ENCODE assay signal across 8 mouse cellular contexts in genomic region chr7:143753990-143754715, GRCm38 (mm10). TPM values are rescaled to one million over a fixed set of nuclear protein-coding genes. Genes with fewer than 3 reads are reported as not detected.
DNase-seq lines count a peak whose midpoint lies in the region; ATAC-seq and TF ChIP-seq lines count a peak whose summit lies in the region.

No protein-coding gene starts in this region.

- H3K9ac ChIP-seq in hindbrain, embryonic 11.5 days (ENCODE audit: low read depth, low read length): no peak overlapping the region
- no peak overlapping the region for H3K9ac ChIP-seq in hindbrain, embryonic 13.5 days
- no peak overlapping the region for H3K9ac ChIP-seq in midbrain, postnatal 0 days (replicated peaks; ENCODE audit: low read length, poor library complexity, severe bottlenecking)

- peak; percentile 86 for TF ChIP-seq CTCF in cortical plate, adult 2 months (IDR thresholded peaks at IDR 0.05; ENCODE audit: extremely low read depth, insufficient read depth, low read length)
- peak; percentile 76 for TF ChIP-seq CTCF in midbrain, postnatal 0 days (IDR thresholded peaks at IDR 0.05)

- no peak overlapping the region for H3K4me3 ChIP-seq in hindbrain, embryonic 11.5 days (ENCODE audit: low read depth, low read length)
- H3K4me3 ChIP-seq in hindbrain, embryonic 13.5 days: no peak overlapping the region
- H3K4me3 ChIP-seq in cortical plate, adult 2 months (ENCODE audit: insufficient read depth, low read length): no peak overlapping the region
- H3K4me3 ChIP-seq in midbrain, postnatal 0 days (ENCODE audit: low read depth, low read length): no peak overlapping the region

- peaks cover 4% of the 10 kb centered on the region for H3K4me1 ChIP-seq in hindbrain, embryonic 11.5 days (replicated peaks; ENCODE audit: control insufficient read depth, insufficient read depth, low read length)
- H3K4me1 ChIP-seq in hindbrain, embryonic 13.5 days (replicated peaks): peaks cover 13% of the 10 kb centered on the region
- H3K4me1 ChIP-seq in cortical plate, adult 2 months (ENCODE audit: control insufficient read depth, insufficient read depth, low read length): no peaks in the 10 kb centered on the region
- H3K4me1 ChIP-seq in midbrain, postnatal 0 days (ENCODE audit: insufficient read depth, low read length): peaks cover 8% of the 10 kb centered on the region; the same call in 1 of the 2 replicates

- ATAC-seq in hindbrain, embryonic 11.5 days (ENCODE audit: low FRiP score): no peak
- no peak for ATAC-seq in hindbrain, embryonic 13.5 days (ENCODE audit: low FRiP score)
- ATAC-seq in midbrain, postnatal 0 days (ENCODE audit: low FRiP score): no peak

- DNase-seq in hindbrain, embryonic 11.5 days (ENCODE audit: low spot score): peak; percentile 78
- peak; percentile 73 to 74 for DNase-seq in B cell, adult 2 months
- DNase-seq in R1 (ENCODE audit: low read depth, low spot score): peak; percentile 61
- DNase-seq in kidney, postnatal 36 days: peak; percentile 53 to 86
- DNase-seq in midbrain, postnatal 0 days (ENCODE audit: low spot score): peak; percentile 44
- peak; percentile 88 for DNase-seq in thymus, postnatal 4 days

- TF ChIP-seq POLR2A in cortical plate, adult 2 months (IDR thresholded peaks at IDR 0.05; ENCODE audit: extremely low read depth, insufficient read depth, low read length): no peak

- no peak overlapping the region for H3K27ac ChIP-seq in hindbrain, embryonic 11.5 days (ENCODE audit: low read depth, low read length)
- no peak overlapping the region for H3K27ac ChIP-seq in hindbrain, embryonic 13.5 days
- no peak overlapping the region for H3K27ac ChIP-seq in cortical plate, adult 2 months (ENCODE audit: insufficient read depth, low read length)
- H3K27ac ChIP-seq in midbrain, postnatal 0 days (ENCODE audit: low read depth, low read length): no peak overlapping the region

- H3K27me3 ChIP-seq in hindbrain, embryonic 11.5 days (ENCODE audit: control insufficient read depth, insufficient read depth, low read length): peaks cover 15% of the 10 kb centered on the region
- H3K27me3 ChIP-seq in hindbrain, embryonic 13.5 days: peaks cover 46% of the 10 kb centered on the region
- H3K27me3 ChIP-seq in midbrain, postnatal 0 days (ENCODE audit: insufficient read depth, low read length): peaks cover 10% of the 10 kb centered on the region

- no peaks in the 10 kb centered on the region for H3K36me3 ChIP-seq in hindbrain, embryonic 11.5 days (ENCODE audit: control insufficient read depth, insufficient read depth, low read length)
- no peaks in the 10 kb centered on the region for H3K36me3 ChIP-seq in hindbrain, embryonic 13.5 days
- H3K36me3 ChIP-seq in midbrain, postnatal 0 days (ENCODE audit: insufficient read depth, low read length): no peaks in the 10 kb centered on the region

- no peaks in the 10 kb centered on the region for H3K9me3 ChIP-seq in hindbrain, embryonic 11.5 days (ENCODE audit: control insufficient read depth, low read length)
- no peaks in the 10 kb centered on the region for H3K9me3 ChIP-seq in hindbrain, embryonic 13.5 days
- no peaks in the 10 kb centered on the region for H3K9me3 ChIP-seq in midbrain, postnatal 0 days (ENCODE audit: low read length)

- no peak overlapping the region for H3K4me2 ChIP-seq in hindbrain, embryonic 11.5 days (replicated peaks; ENCODE audit: low read depth, low read length)
- no peak overlapping the region for H3K4me2 ChIP-seq in hindbrain, embryonic 13.5 days
- H3K4me2 ChIP-seq in midbrain, postnatal 0 days (ENCODE audit: low read depth, low read length, poor library complexity, severe bottlenecking): no peak overlapping the region

- WGBS in hindbrain, embryonic 11.5 days: 55% methylated on average over 5 of the region's 5 CpGs
- WGBS in hindbrain, embryonic 13.5 days: 59% methylated on average over 5 of the region's 5 CpGs
- WGBS in midbrain, postnatal 0 days: 52% methylated on average over 5 of the region's 5 CpGs

RNA-seq across cellular contexts. Expression of gene Osbpl5, which starts 2.6 kb away (rescaled TPM):
- polyA plus RNA-seq in hindbrain, embryonic 11.5 days (2014; fragmentation: Nextera tagmentation; extraction: Ambion mirVana): 13.7 and 14.6 TPM in 2 replicates
- polyA plus RNA-seq in hindbrain, embryonic 13.5 days (2015; fragmentation: Nextera tagmentation; extraction: Ambion mirVana): 27.6 and 31.4 TPM in 2 replicates
- polyA plus RNA-seq in cortical plate, adult 2 months (2012; rRNA removed): 37.4 and 39.1 TPM in 2 replicates
- total RNA-seq in midbrain, postnatal 0 days (2014; rRNA removed): 47.7 and 52.6 TPM in 2 replicates
- polyA plus RNA-seq in midbrain, postnatal 0 days (2015; fragmentation: Nextera tagmentation; extraction: Ambion mirVana): 26.7 and 30.2 TPM in 2 replicates

RNA-seq across cellular contexts. Expression of gene Mrgprg, which starts 12.6 kb away (rescaled TPM):
- polyA plus RNA-seq in hindbrain, embryonic 11.5 days (2014; fragmentation: Nextera tagmentation; extraction: Ambion mirVana): not detected in 2 replicates
- not detected in 2 replicates for polyA plus RNA-seq in hindbrain, embryonic 13.5 days (2015; fragmentation: Nextera tagmentation; extraction: Ambion mirVana)
- not detected in 2 replicates for polyA plus RNA-seq in cortical plate, adult 2 months (2012; rRNA removed)
- total RNA-seq in midbrain, postnatal 0 days (2014; rRNA removed): 0.14 and 0.27 TPM in 2 replicates
- polyA plus RNA-seq in midbrain, postnatal 0 days (2015; fragmentation: Nextera tagmentation; extraction: Ambion mirVana): not detected in 2 replicates

RNA-seq across cellular contexts. Expression of gene Mrgpre, which starts 30.1 kb away (rescaled TPM):
- polyA plus RNA-seq in hindbrain, embryonic 11.5 days (2014; fragmentation: Nextera tagmentation; extraction: Ambion mirVana): 3.0 and 3.2 TPM in 2 replicates
- 3.8 and 4.0 TPM in 2 replicates for polyA plus RNA-seq in hindbrain, embryonic 13.5 days (2015; fragmentation: Nextera tagmentation; extraction: Ambion mirVana)
- polyA plus RNA-seq in cortical plate, adult 2 months (2012; rRNA removed): 5.3 and 5.7 TPM in 2 replicates
- 8.0 and 10.1 TPM in 2 replicates for total RNA-seq in midbrain, postnatal 0 days (2014; rRNA removed)
- polyA plus RNA-seq in midbrain, postnatal 0 days (2015; fragmentation: Nextera tagmentation; extraction: Ambion mirVana): 11.6 and 12.4 TPM in 2 replicates
